Mouse (Mus musculus) hindbrain, embryonic 13.5 days (tissue): ENCODE measurements around the gene Tns1. TPM values are rescaled to one million over a fixed set of nuclear protein-coding genes. Genes with fewer than 3 reads are reported as not detected.

Experiments
- ATAC-seq: fragments of 200-750 bp; cut with Nextera tagmentation; 2 replicates; pipeline ENCODE4 v1.8.0; 2017; ENCODE audit warnings: moderate TSS enrichment; ENCODE audit not compliant: low FRiP score
- H3K27ac ChIP-seq: fragments of 300-500 bp; sonication (generic); 2 replicates; pipeline ENCODE4 v1.5.1; 2015; ENCODE audit warnings: inconsistent platforms, mild to moderate bottlenecking, moderate library complexity
- H3K27me3 ChIP-seq: fragments of 300-500 bp; sonication (generic); 2 replicates; pipeline ENCODE4 v1.6.1; 2015; ENCODE audit warnings: mild to moderate bottlenecking, inconsistent platforms
- H3K36me3 ChIP-seq: fragments of 300-500 bp; sonication (generic); 2 replicates; pipeline ENCODE4 v1.6.1; 2015; ENCODE audit warnings: mild to moderate bottlenecking, inconsistent platforms
- H3K4me1 ChIP-seq: fragments of 300-500 bp; sonication (generic); replicated peaks from 2 replicates; pipeline ENCODE4 v1.6.1; 2015; ENCODE audit warnings: inconsistent platforms
- H3K4me2 ChIP-seq: fragments of 300-500 bp; sonication (generic); 2 replicates; pipeline ENCODE4 v1.6.1; 2015; ENCODE audit warnings: inconsistent platforms, mild to moderate bottlenecking, moderate library complexity
- H3K4me3 ChIP-seq: fragments of 300-500 bp; sonication (generic); 2 replicates; pipeline ENCODE4 v1.5.1; 2015; ENCODE audit warnings: mild to moderate bottlenecking, inconsistent platforms
- H3K9ac ChIP-seq: fragments of 300-500 bp; sonication (generic); 2 replicates; pipeline ENCODE4 v1.6.1; 2015; ENCODE audit warnings: mild to moderate bottlenecking, inconsistent platforms
- H3K9me3 ChIP-seq: fragments of 300-500 bp; sonication (generic); 2 replicates; pipeline ENCODE4 v1.6.1; 2016; ENCODE audit warnings: inconsistent platforms
- WGBS: fragments of 180-500 bp; shearing (Covaris S2); methylation state at CpG from one replicate; pipeline ENCODE4 v1.1.7; 2015; 5-methylcytosine and 5-hydroxymethylcytosine counted together
- polyA plus RNA-seq: library from polyadenylated mRNA; unstranded; fragments of >200 nt; fragmentation: Nextera tagmentation; extraction: Ambion mirVana; gene quantifications from 2 replicates; pipeline ENCODE4 v1.2.1, GENCODE M21; 2015

The Tns1 gene
- polyA plus RNA-seq, 1 experiment from 2014 or later: 10.3 TPM

DNA sequence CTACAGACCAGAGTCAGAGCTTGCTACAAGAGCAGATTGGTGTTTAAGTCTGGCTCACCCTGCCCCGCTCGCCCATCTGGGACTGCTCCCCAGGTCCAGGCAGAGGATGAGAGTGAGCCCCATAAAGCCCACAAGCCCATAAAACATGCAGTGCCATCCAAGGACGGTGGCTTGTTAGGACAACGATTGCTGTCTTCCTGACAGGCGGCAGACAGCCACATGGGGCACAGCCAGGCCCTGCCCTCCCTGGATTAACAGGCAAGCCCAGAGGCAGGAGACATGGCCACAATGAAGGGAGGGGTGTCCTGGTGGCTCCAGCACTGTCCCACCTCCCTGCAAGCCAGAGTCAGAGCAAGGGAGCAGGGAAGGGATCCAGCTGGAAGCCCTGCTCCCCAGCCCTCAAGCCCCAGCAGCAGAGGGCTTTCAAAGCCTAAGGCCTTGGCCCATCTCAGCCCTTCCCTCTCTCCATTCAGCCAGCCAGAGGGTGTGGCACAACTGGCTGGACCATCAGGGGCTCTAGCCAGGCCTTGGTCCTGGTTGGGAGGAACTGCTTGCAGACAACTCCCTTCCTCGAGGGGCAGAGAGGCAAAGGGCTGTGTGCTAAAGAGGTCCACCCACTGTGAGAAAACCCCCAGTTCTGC lies 40.1 kb downstream of the Tns1 start:
- H3K27ac ChIP-seq: no peak overlapping the region
- peaks cover 27% of the 10 kb centered on the region for H3K4me1 ChIP-seq
- H3K9ac ChIP-seq: no peak overlapping the region; the same call in 1 of the 2 replicates
- no peaks in the 10 kb centered on the region for H3K9me3 ChIP-seq
- 75% methylated on average over 6 of the region's 6 CpGs for WGBS
- H3K27me3 ChIP-seq: no peaks in the 10 kb centered on the region
- H3K4me2 ChIP-seq: no peak overlapping the region
- no peak for ATAC-seq
- H3K4me3 ChIP-seq: no peak overlapping the region
- H3K36me3 ChIP-seq: no peaks in the 10 kb centered on the region

DNA sequence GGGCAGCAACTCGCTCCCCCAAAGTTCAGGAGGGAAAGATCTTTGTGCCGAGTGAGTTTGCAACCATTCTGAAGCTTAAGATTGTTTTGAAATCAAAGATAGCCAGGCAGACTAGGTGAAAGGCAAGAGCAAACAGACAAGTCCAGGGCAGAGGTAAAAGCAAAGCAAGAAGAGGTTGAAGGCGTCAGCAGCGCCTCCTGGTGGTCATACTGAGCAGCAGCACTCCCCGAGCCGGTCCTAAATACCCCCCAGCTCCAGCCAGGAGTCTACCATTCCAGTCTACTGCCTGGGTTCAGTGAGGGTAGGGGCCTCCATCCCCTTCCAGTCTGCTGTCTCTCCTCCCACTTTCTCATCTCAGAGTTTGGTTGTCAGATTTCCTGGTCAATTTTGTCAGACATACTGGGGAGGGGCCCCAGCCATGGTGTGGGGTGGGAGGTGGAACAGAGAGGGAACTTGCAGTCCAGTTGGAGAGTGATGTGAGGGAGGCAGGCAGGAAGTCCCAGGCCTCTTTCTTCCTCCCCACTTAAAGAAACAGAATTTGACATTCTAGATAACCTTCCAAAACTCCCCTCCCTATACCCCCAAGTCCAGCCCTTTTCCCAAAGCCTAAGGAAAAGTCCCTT lies 41.3 kb downstream of the Tns1 start:
- Histone ChIP-seq H3K4me3 (no peak overlapping the region), H3K4me1 (peaks cover 27% of the 10 kb centered on the region), H3K27ac (no peak overlapping the region), H3K9ac (no peak overlapping the region), H3K36me3 (no peaks in the 10 kb centered on the region), H3K4me2 (no peak overlapping the region), H3K27me3 (no peaks in the 10 kb centered on the region), H3K9me3 (no peaks in the 10 kb centered on the region)
- WGBS: 15% methylated on average over 6 of the region's 6 CpGs
- ATAC-seq: no peak

DNA sequence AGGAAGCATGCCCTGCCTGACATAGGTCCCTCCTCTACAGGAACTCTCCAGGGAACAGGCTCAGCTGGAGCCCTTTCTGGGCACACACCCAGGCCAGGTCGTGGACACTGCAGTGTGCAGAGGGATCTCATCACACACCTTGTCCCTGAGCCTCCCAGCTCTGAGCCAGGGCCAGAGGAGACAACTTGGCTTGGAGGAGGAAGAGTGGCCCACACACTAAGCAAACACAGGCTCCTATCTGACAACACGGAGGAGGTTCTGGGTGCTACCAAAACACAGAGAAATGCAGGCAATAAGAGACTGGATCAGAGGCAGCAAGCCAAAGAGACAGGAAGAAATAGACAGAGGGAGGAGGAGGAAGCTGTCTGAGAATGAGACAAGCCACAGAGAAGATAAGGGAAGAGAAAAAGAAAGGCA lies 42.7 kb downstream of the Tns1 start:
- WGBS: 51% methylated on average over 2 of the region's 2 CpGs
- no peak overlapping the region for H3K27ac ChIP-seq
- no peak overlapping the region for H3K4me2 ChIP-seq
- no peaks in the 10 kb centered on the region for H3K9me3 ChIP-seq
- peaks cover 27% of the 10 kb centered on the region for H3K4me1 ChIP-seq
- no peaks in the 10 kb centered on the region for H3K27me3 ChIP-seq
- no peak for ATAC-seq
- H3K4me3 ChIP-seq: no peak overlapping the region
- no peaks in the 10 kb centered on the region for H3K36me3 ChIP-seq
- no peak overlapping the region for H3K9ac ChIP-seq

DNA sequence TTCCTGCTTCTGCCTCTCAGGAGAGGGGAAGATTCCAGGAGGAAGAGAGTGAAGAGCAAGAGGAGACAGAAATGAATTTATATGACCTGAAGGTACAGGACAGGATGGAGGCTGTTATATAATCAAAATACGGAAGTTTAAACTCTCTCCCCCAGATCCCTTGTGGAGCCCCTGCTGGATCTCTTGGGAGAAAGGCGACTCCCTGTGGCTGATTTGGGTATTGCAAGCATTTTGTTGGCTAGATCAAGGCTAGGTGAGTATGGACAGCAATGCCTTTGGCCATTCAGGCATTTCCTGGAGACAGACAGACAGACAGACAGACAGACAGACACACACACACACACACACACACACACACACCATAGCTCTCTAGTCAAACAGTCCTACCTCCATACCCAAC lies 46.9 kb downstream of the Tns1 start:
- Histone ChIP-seq H3K36me3 (no peaks in the 10 kb centered on the region), H3K27ac (no peak overlapping the region), H3K27me3 (no peaks in the 10 kb centered on the region), H3K4me2 (no peak overlapping the region), H3K4me3 (no peak overlapping the region), H3K4me1 (peaks cover 10% of the 10 kb centered on the region), H3K9ac (no peak overlapping the region), H3K9me3 (no peaks in the 10 kb centered on the region)
- ATAC-seq: no peak; the same call in 1 of the 2 replicates
- WGBS: 17% methylated on average over 2 of the region's 2 CpGs

DNA sequence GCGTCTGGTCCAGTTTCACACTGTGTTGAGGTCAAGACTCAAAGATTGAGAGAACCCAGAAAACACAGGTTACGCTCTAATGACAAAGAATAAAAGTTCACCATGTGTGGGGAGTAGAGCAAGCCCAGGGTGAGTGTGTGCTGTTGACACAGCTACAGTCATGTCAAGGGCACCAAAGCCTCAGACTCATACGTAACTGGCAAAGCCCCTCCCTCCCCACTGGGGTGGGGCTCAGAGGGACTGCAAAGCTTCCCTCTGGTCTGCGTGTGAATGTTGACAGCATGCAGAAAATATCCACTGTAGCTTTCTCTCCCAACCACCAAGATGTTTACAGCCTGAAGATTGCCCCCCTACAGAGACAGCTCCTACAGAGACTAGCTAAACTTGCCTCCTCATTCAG lies 48.0 kb downstream of the Tns1 start:
- ATAC-seq: no peak
- H3K9ac ChIP-seq: no peak overlapping the region
- H3K9me3 ChIP-seq: no peaks in the 10 kb centered on the region
- no peak overlapping the region for H3K4me2 ChIP-seq
- H3K4me1 ChIP-seq: no peaks in the 10 kb centered on the region
- no peak overlapping the region for H3K4me3 ChIP-seq
- no peaks in the 10 kb centered on the region for H3K36me3 ChIP-seq
- WGBS: 85% methylated on average over 4 of the region's 4 CpGs
- no peaks in the 10 kb centered on the region for H3K27me3 ChIP-seq
- H3K27ac ChIP-seq: no peak overlapping the region

DNA sequence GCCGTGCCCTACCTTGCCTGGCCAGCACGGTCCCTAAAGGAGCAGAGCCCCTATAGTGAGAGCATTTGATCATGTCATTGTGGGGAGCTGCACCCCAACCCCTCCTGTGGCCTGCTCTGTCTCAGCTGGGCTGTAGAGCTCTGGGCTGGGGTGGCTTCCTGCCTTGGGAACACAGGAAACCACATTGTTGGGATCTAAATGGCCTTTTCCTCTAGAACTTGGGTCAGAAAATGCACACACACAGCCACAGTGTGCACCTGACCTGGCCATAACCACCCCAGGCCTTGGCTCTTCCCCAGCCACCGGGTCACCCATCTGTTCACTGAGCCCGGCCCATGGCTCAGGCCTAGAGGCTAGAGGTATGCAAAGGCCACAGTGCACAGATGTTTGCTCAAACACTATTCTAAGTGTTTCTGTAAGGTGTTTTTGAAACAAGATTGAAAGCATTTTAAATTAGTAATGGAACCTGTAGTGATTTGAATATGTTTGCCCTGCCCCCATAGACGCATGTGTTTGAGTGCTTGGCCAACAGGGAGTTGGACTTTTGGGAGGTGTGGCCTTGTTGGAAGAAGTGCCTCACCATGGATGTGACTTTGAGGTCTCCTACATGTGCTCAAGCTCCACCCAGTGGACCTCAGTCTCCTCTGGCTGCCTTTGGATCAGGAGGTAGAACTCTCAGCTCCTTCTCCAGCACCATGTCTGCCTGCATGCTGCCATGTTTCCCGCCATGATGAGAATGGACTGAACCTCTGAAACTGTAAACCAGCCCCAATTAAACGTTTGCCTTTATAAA lies 49.4 kb downstream of the Tns1 start:
- Histone ChIP-seq H3K4me2 (no peak overlapping the region), H3K27me3 (no peaks in the 10 kb centered on the region; the same call in 1 of the 2 replicates), H3K9me3 (no peaks in the 10 kb centered on the region), H3K9ac (no peak overlapping the region), H3K4me3 (no peak overlapping the region), H3K27ac (no peak overlapping the region), H3K4me1 (no peaks in the 10 kb centered on the region), H3K36me3 (no peaks in the 10 kb centered on the region)
- WGBS: 91% methylated on average over 7 of the region's 7 CpGs
- ATAC-seq: no peak

DNA sequence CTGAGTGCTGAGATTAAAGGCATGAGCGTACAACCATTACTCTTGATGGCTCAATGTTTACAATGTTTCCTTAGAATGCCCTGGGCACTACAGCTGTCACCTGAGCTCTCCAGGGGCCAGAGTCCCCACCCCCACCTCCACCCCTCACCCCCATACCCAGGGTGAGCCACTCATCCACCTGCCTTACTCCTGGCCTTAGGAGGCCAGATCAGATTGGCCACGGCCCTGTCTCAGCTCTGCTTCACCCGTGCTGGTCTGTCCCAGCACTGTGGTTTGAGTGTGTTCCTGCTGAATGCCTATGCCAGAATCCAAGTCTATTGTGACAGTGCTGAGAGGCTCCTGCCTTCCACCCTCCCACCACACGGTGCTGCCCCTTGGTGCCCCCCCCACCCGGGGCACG lies 50.5 kb downstream of the Tns1 start:
- Histone ChIP-seq H3K4me3 (no peak overlapping the region), H3K27ac (no peak overlapping the region), H3K4me1 (peaks cover 7% of the 10 kb centered on the region), H3K9me3 (no peaks in the 10 kb centered on the region), H3K36me3 (no peaks in the 10 kb centered on the region), H3K9ac (no peak overlapping the region), H3K27me3 (peaks cover 8% of the 10 kb centered on the region), H3K4me2 (no peak overlapping the region)
- ATAC-seq: no peak
- 83% methylated on average over 6 of the region's 6 CpGs for whole genome bisulfite sequencing

DNA sequence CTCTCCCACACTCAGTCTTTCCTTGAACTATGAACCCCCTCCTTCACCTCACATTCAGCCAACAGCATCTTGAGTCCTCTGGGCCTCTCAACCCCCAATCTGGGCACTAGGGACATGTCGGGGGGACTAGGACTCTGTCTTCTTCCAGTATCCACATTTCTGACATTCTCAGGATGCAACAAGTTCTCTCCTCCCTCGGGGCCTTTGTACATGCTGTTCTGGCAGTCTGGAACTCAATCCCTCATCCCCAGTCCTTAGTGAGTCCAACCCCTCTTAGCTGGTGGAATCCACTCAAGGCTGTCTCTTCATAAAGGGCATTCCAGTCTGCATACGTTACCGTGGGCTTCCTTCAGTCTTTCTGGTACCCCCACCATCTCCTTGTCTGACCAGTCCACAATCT lies 53.5 kb downstream of the Tns1 start:
- peaks cover 27% of the 10 kb centered on the region for H3K27me3 ChIP-seq
- H3K36me3 ChIP-seq: no peaks in the 10 kb centered on the region

DNA sequence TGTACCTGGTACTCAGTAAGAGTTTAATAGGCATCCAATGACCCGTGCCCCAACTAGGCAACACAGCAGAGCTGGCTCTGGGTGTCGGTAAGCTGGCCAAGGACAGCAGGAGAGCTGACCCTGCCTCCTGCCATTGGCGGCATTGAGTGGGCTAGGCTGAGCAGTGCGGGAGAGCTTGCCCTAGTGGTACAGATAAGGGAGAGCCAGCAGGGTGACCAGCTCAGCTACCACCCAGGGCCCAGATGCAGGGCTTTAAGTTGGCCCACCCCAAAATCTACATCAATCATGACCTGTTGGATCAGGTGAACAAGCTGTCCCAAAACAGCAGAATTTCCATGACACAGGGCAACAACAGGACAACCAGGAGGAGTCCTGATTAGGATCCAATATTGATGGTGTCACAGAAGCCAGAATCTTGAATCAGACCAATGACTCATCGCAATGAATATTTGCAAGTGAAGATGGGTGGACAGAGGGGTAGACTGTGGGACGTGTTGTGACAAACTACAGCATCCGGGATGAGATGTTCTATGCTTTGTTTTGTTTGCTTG lies 54.2 kb downstream of the Tns1 start:
- Histone ChIP-seq H3K4me2 (no peak overlapping the region), H3K4me3 (no peak overlapping the region), H3K4me1 (peaks cover 22% of the 10 kb centered on the region), H3K9me3 (no peaks in the 10 kb centered on the region), H3K27ac (no peak overlapping the region), H3K36me3 (no peaks in the 10 kb centered on the region), H3K9ac (no peak overlapping the region), H3K27me3 (peaks cover 27% of the 10 kb centered on the region)
- no peak for ATAC-seq
- 71% methylated on average over 7 of the region's 7 CpGs for WGBS

More for the DNA sequence above, 53.5 kb downstream of the Tns1 start:
- WGBS: 93% methylated on average over 4 of the region's 4 CpGs
- peaks cover 22% of the 10 kb centered on the region for H3K4me1 ChIP-seq
- no peak for ATAC-seq
- no peak overlapping the region for H3K4me3 ChIP-seq
- H3K4me2 ChIP-seq: no peak overlapping the region
- H3K27ac ChIP-seq: no peak overlapping the region
- H3K9me3 ChIP-seq: no peaks in the 10 kb centered on the region
- H3K9ac ChIP-seq: no peak overlapping the region

DNA sequence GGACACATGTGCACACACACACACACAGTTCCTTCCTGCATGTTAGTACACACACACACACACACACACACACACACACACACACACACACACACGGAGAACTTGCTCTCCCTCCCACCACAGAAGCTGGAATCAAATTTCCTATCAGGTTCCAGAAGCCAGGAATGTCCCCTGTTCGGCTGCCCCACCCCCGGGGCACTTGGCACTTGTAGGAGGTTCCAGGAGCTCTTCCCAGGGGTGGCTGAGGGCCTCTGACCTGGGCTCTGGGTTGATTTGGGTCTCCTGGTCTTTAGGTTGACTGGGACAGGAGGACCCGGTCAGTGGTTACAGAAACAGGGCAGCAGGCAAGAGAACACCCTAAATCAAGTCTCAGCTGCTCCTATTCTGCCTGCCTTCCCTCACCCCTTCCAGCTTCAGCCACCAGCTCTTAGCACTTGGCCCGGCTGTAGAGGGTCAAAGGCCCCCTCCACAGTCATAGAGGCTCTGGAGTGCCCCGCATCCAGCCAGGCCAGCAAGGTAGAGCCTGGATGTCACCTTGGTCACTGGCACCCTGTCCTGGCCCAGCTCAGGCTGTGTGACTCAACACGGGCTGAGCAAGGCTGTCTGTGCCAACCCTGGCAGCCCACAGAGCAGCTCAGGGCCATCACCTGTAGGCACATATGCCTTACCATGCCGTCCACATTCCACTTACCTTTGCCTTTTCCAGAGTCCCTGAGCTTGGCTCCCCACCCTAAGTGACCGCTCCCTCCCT lies 55.0 kb downstream of the Tns1 start:
- no peak overlapping the region for H3K9ac ChIP-seq
- peaks cover 22% of the 10 kb centered on the region for H3K4me1 ChIP-seq
- no peak for ATAC-seq
- H3K9me3 ChIP-seq: no peaks in the 10 kb centered on the region
- peaks cover 27% of the 10 kb centered on the region for H3K27me3 ChIP-seq
- no peak overlapping the region for H3K4me3 ChIP-seq
- no peak overlapping the region; the same call in 1 of the 2 replicates for H3K27ac ChIP-seq
- no peaks in the 10 kb centered on the region for H3K36me3 ChIP-seq
- WGBS: 45% methylated on average over 9 of the region's 9 CpGs
- peak overlapping the region; percentile 54; the same call in 1 of the 2 replicates for H3K4me2 ChIP-seq

DNA sequence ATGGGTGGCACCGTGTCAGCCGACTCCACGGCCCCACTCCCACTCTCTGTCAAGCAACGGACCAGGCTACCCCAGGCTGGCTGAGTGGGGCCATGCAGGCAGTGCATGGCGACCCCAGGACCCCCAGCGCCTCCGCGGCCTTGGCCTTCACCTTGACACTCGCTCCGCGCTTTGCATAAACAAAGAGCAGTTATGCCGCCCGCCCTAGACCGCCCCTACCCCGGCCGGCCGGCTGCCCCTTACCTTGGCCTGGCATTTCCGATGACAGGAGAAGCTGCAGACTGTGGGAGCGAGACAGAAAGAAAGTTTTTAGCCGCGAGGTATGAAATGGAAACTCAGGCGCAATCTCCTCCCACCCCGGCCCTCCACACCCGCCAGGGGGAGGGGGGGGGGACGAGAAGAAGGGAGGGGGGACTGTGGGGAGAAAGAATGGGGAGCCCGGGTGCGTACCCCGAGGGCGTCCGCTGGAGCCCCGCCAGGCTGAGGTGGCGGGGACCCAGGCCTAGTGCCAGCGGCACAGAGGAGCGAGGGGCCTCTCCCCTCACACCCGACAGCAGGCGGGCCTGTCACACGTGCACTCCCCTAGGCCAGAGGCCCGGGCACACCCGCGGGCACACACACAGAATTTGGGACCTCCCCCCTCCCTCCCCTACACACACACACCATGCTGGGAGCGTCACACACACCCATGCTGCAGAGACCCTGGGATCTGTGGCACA lies 55.7 kb downstream of the Tns1 start:
- Histone ChIP-seq H3K27me3 (peaks cover 27% of the 10 kb centered on the region), H3K36me3 (no peaks in the 10 kb centered on the region), H3K9me3 (no peaks in the 10 kb centered on the region), H3K9ac (peak overlapping the region; percentile 55), H3K4me1 (peaks cover 22% of the 10 kb centered on the region), H3K27ac (no peak overlapping the region), H3K4me2 (peak overlapping the region; percentile 54), H3K4me3 (peak overlapping the region; percentile 27)
- ATAC-seq: peak; percentile 73
- 5% methylated on average over 32 of the region's 41 CpGs for WGBS
